Mouse (Mus musculus) MN1 (cell line): Measurements from ENCODE around the gene Pik3c2a.

Experiments used
- DNase-seq: peaks from one replicate; pipeline ENCODE4 v3.0.0-alpha.2; 2016; ENCODE audit warnings: low spot score

Pik3c2a gene

GRCm38 (mm10) chr7:116294961-116295360, 148.3 kb downstream of the Pik3c2a start:
- DNase-seq: peak; percentile 7

GRCm38 (mm10) chr7:116292377-116292776, 150.9 kb downstream of the Pik3c2a start:
- DNase-seq: no peak

GRCm38 (mm10) chr7:116290559-116290958, 152.7 kb downstream of the Pik3c2a start:
- DNase-seq: no peak

GRCm38 (mm10) chr7:116288996-116289395, 154.3 kb downstream of the Pik3c2a start:
- no peak for DNase-seq

- DNase-seq: no peak
Measured at GRCm38 (mm10) chr7:116287959-116288358, 155.3 kb downstream of the Pik3c2a start.
